Mouse (Mus musculus) stomach, postnatal 0 days (tissue): ENCODE measurements at regions not wholly inside any gene's neighbourhood (a gene's known extent, or its start where the extent isn't known, plus 50 kb on each side); places are given as distances from the start of the nearest gene placed in this dataset.

Experiments used
- ATAC-seq: fragments of 200-750 bp; cut with Nextera tagmentation; 2 replicates; pipeline ENCODE4 v1.8.0; 2017; ENCODE audit not compliant: low FRiP score, low TSS enrichment
- DNase-seq: peaks from one replicate; pipeline ENCODE4 v3.0.0-alpha.2; 2016; ENCODE audit warnings: low spot score
- H3K27ac ChIP-seq: fragments of 300-500 bp; sonication (generic); replicated peaks from 2 replicates; pipeline ENCODE4 v1.5.1; 2014; ENCODE audit warnings: mild to moderate bottlenecking, control low read depth
- H3K27me3 ChIP-seq: fragments of 300-500 bp; sonication (generic); 2 replicates; pipeline ENCODE4 v1.6.1; 2014; ENCODE audit warnings: low read length; ENCODE audit not compliant: control insufficient read depth, insufficient read depth
- H3K36me3 ChIP-seq: fragments of 300-500 bp; sonication (generic); 2 replicates; pipeline ENCODE4 v1.6.1; 2014; ENCODE audit warnings: low read length, mixed read lengths; ENCODE audit not compliant: control insufficient read depth, insufficient read depth
- H3K4me1 ChIP-seq: fragments of 300-500 bp; sonication (generic); replicated peaks from 2 replicates; pipeline ENCODE4 v1.6.1; 2014; ENCODE audit warnings: antibody characterized with exemption; ENCODE audit not compliant: control insufficient read depth, insufficient read depth
- H3K4me2 ChIP-seq: fragments of 300-500 bp; sonication (generic); replicated peaks from 2 replicates; pipeline ENCODE4 v1.6.1; 2014; ENCODE audit warnings: low read depth, mild to moderate bottlenecking, control low read depth, moderate library complexity
- H3K4me3 ChIP-seq: fragments of 300-500 bp; sonication (generic); 2 replicates; pipeline ENCODE4 v1.5.1; 2014; ENCODE audit warnings: low read depth, low read length, control low read depth
- H3K9ac ChIP-seq: fragments of 300-500 bp; sonication (generic); 2 replicates; pipeline ENCODE4 v1.6.1; 2014; ENCODE audit warnings: mild to moderate bottlenecking, low read length, control low read depth, mixed read lengths
- H3K9me3 ChIP-seq: fragments of 300-500 bp; sonication (generic); 2 replicates; pipeline ENCODE4 v1.6.1; 2016; ENCODE audit warnings: low read length; ENCODE audit not compliant: control insufficient read depth
- CTCF ChIP-seq: IDR thresholded peaks from 2 replicates; pipeline ENCODE4 v1.5.1; 2016; ENCODE audit warnings: antibody characterized with exemption, low read depth, mild to moderate bottlenecking, moderate library complexity
- EP300 ChIP-seq: optimal IDR thresholded peaks from 2 replicates; pipeline ENCODE3; 2016; ENCODE audit warnings: antibody characterized with exemption
- WGBS: fragments of 180-500 bp; shearing (Covaris S2); extraction: QIAGEN DNeasy Blood & Tissue Kit; methylation state at CpG from one replicate; pipeline ENCODE4 v1.1.7; 2014; 5-methylcytosine and 5-hydroxymethylcytosine counted together

DNA sequence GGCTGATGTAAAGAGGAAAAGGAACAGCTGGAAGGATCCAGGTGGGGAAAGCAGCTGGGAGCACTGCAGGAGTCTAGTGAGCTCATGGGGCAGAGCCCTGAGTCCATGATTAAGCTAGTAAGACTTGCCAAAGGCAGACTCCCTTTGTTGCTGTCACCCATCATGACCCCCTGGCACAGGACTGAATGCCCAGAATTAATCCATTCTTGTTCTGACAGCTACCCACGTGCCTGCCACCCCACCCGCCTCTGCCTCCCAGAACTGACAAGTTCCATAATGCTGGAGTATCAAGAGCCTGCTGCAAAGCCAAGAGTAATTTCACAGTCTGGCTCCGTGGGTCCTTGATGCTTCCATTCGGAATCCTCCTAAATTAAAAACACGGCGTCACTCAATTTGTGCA lies 285.1 kb upstream of the Castor2 start:
- Histone ChIP-seq H3K27ac (no peak overlapping the region), H3K9ac (no peak overlapping the region), H3K4me3 (no peak overlapping the region), H3K36me3 (no peaks in the 10 kb centered on the region), H3K4me2 (no peak overlapping the region), H3K27me3 (no peaks in the 10 kb centered on the region), H3K4me1 (no peaks in the 10 kb centered on the region), H3K9me3 (no peaks in the 10 kb centered on the region)
- ATAC-seq (no peak), DNase-seq (no peak)
- WGBS, result 49% methylated on average over 6 of the region's 6 CpGs
- no peak for TF ChIP-seq EP300
- no peak for TF ChIP-seq CTCF

DNA sequence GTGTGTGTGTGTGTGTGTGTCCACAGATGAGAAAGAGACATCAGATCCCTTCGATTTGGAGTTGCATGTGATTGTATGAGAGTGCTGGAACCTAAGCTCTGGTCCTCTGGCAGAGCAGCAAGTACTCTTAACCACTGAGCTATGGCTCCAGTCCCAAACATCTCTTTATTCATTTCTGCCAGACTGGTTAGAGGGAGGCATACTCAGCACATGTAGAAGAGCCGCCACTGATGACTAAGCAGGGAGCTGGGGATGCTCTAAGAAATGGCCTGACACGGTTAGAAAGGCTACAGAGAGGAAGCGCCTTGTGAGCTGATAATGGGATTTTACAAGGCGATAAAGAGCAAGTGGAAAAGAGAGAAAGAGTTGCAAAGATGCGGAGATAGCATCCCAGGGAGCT lies 287.3 kb upstream of the Castor2 start:
- ATAC-seq, result no peak
- TF ChIP-seq CTCF (no peak), EP300 (no peak)
- Histone ChIP-seq H3K9me3 (no peaks in the 10 kb centered on the region), H3K4me3 (no peak overlapping the region), H3K9ac (no peak overlapping the region), H3K4me1 (no peaks in the 10 kb centered on the region), H3K27ac (no peak overlapping the region), H3K4me2 (no peak overlapping the region), H3K27me3 (no peaks in the 10 kb centered on the region), H3K36me3 (no peaks in the 10 kb centered on the region)
- DNase-seq, result no peak
- WGBS, result 55% methylated on average over 6 of the region's 6 CpGs

GRCm38 (mm10) chr5:133806891-133807290 lies 292.6 kb upstream of the Castor2 start:
- Histone ChIP-seq H3K4me1 (no peaks in the 10 kb centered on the region), H3K4me2 (no peak overlapping the region), H3K9me3 (no peaks in the 10 kb centered on the region), H3K27ac (no peak overlapping the region), H3K9ac (no peak overlapping the region), H3K27me3 (no peaks in the 10 kb centered on the region), H3K4me3 (no peak overlapping the region), H3K36me3 (no peaks in the 10 kb centered on the region)
- 53% methylated on average over 7 of the region's 7 CpGs for WGBS
- TF ChIP-seq EP300 (no peak), CTCF (no peak)
- no peak for DNase-seq
- ATAC-seq, result no peak

DNA sequence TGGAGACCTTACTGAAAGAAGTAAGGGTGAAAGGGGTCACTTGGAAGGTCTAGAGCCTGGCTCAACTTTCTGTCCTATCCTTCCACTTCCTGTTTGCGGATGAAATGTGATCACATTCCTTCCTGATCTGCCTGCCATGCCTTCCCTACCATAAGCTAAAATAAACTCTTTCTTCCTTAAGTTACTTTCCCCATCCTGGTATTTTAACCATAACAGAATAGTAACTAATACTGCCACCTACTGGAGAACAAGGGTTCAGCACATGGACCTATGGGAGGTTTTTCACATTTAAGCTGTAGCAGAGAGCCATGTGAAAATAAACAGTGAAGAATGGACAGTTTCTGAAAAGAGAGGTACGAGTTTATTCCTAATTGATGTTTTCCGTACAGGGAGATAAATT lies 297.5 kb upstream of the Castor2 start:
- Histone ChIP-seq H3K9ac (no peak overlapping the region), H3K27ac (no peak overlapping the region), H3K36me3 (no peaks in the 10 kb centered on the region), H3K4me2 (no peak overlapping the region), H3K27me3 (no peaks in the 10 kb centered on the region), H3K9me3 (no peaks in the 10 kb centered on the region), H3K4me1 (no peaks in the 10 kb centered on the region), H3K4me3 (no peak overlapping the region)
- DNase-seq, result no peak
- no peak for ATAC-seq
- no peak for TF ChIP-seq EP300
- peak; percentile 76 for TF ChIP-seq CTCF
- 63% methylated on average over 3 of the region's 3 CpGs for WGBS

DNA sequence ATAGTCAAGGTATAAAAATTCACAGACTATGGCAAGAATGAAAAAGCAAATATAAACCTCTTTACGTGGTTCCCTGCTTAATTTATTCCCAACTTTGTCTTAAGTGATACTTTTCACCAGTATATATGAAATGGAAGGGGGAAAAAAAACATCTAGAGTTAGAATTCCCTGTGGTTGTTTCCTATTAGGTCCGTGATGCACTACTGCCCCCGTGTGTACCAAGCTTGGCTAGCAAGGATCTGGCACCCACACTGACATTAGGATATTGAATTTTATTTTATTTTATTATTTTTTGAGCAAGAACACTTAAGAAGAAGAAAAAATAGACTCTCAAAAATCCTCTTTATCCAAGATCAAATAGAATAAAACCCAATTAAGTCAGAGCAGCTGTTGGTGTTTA lies 303.9 kb upstream of the Castor2 start:
- Histone ChIP-seq H3K4me1 (no peaks in the 10 kb centered on the region), H3K9me3 (no peaks in the 10 kb centered on the region), H3K9ac (no peak overlapping the region), H3K36me3 (no peaks in the 10 kb centered on the region), H3K27ac (no peak overlapping the region), H3K4me3 (no peak overlapping the region), H3K4me2 (no peak overlapping the region), H3K27me3 (no peaks in the 10 kb centered on the region)
- ATAC-seq, result no peak
- peak; percentile 77 for TF ChIP-seq CTCF
- no peak for TF ChIP-seq EP300
- 24% methylated on average over 3 of the region's 3 CpGs for WGBS
- no peak for DNase-seq

- DNase-seq, result no peak
- Histone ChIP-seq H3K9ac (no peak overlapping the region), H3K27me3 (no peaks in the 10 kb centered on the region), H3K4me1 (no peaks in the 10 kb centered on the region), H3K4me2 (no peak overlapping the region), H3K36me3 (no peaks in the 10 kb centered on the region), H3K4me3 (no peak overlapping the region), H3K27ac (no peak overlapping the region), H3K9me3 (no peaks in the 10 kb centered on the region)
- TF ChIP-seq EP300, result no peak
- no peak for TF ChIP-seq CTCF
- ATAC-seq, result no peak
- WGBS, result 36% methylated on average over 6 of the region's 6 CpGs
These were observed 308.8 kb upstream of the Castor2 start for GRCm38 (mm10) chr5:133790726-133791125.
